Mouse (Mus musculus): ENCODE measurements around the gene Tead3.
A peak's percentile ranks its signal among the peaks of the same experiment; 100 is the strongest.
"Not testable (repeated sequence)": the region's sequence is repeated elsewhere in the genome, so short reads cannot be mapped to it uniquely, and the experiment has no call there.

Gene Tead3

DNA sequence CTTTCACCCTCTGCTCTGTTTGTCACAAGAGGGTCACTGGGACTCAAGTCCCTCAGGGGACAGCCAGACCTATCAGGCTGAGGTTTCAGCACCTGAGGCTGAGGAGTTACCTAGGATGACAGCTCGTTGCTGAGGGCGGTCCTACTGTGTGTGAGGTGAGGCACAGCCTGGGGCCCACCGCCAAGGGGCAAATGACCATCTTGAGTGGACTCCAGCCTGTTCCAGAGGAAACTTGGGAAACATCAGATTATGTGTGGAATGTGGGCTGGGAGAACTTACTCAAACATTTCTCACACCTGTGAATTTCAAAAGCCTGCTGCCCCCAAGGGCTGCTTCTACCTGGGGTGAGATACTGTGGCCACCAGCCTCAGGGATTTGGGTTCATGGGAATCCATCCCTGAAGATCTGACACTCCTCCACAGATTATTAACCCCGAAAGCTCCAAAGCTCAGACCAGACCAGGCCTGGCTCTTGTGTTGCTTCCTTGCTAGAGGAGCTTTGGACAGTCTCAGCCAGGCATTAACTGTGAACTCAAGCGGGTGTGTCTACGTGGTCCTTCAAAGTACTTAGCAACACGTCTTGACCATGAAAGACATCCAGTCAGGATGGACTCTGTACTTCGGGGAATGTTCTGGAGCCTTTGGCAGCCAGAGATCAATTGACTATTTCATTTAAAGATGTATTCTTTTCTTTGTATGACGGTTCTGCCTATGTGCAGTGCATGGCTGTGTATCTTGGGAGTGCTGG, 10.1 kb upstream of the Tead3 start:
- no peak for DNase-seq (ENCODE audit: low read depth, low spot score)

- DNase-seq (ENCODE audit: low read depth, low spot score), result not testable (repeated sequence)
Measured at GRCm38 (mm10) chr17:28358576-28359261, 8.1 kb upstream of the Tead3 start.

GRCm38 (mm10) chr17:28355871-28356270, 5.3 kb upstream of the Tead3 start:
- no peak for DNase-seq (ENCODE audit: low read depth, low spot score)

DNA sequence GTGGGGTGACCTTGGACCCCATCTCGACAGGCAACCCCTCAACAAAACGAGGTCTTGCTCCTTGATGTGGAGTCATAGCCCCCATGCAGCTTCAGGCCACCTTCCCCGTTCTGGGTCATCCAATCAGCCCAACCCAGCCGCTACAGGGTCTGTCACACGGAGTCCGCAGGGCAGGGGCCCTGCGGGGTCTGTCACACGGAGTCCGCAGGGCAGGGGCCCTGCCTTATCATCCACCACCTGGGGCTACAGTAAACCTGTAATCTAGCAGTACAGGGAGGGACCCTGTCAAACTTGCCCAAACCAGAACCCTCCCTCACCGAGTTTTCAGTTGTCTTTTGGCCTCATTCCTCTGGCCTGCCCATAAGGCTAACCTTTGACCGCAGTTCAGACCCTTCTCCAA, 1.4 kb upstream of the Tead3 start:
- DNase-seq (ENCODE audit: low read depth, low spot score), result no peak

GRCm38 (mm10) chr17:28351353-28351890, 805 bp upstream of the Tead3 start:
- DNase-seq (ENCODE audit: low read depth, low spot score), result no peak

DNA sequence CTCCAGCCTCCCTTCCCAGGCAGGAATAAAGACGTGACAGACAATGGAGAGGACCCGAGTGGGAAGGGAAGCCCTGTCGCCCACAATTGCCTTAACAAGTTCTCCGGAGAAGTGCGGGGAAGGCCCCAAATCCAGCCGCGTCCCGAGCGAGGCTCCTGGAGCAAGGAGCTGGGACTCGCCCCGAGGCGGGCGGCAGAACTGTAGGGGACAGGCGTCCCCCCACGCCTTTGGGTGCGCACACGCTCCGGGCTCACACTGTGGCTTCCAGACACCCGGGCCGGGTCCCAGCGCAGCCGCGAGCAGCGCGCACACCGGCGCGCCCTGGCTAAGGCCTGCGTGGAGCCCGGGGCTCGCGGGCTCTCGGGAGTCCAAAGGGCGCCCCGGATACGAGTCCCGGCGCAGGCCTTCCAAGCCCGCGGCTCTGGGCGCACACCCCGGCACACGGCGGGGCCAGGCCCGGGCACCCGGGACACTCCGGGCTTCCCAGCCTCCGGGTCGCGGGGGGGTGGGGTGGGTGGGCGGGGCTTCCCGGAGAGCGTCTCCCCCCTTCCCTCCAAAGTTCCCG, 634 bp downstream of the Tead3 start:
- DNase-seq (ENCODE audit: low read depth, low spot score), result no peak

DNA sequence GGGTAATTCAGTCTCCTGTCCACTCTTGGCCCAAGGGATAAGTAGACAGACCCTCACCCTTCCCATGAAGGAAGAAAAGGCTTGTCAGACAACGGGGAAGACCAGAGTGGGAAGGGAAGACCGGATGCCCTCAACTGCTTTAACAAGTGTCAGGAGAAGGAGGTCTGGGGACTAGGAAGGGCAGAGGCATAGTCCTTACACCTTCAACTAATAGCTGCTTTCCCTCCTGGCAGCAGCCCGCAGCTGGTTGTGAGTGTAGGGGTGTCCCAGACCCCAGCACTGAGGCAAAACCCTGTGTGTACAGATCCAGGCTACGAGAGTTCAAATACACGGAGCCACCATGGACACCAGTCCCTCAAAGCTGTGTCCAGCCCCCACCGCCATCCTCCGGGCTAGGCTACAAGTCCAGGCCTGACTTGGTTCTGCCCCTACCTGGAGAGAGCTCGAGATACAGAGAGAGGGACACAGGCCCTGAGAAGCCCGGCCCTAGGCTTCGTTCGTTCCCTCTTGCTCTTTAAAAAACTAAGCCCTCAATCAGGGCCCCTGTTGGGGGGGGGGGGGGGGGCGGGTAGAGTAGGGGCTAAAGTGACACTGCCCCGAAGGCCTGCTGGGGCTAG, 1.2 kb downstream of the Tead3 start:
- no peak for DNase-seq (ENCODE audit: low read depth, low spot score)

- no peak for DNase-seq (ENCODE audit: low read depth, low spot score)
Measured at GRCm38 (mm10) chr17:28348211-28348610, 2.4 kb downstream of the Tead3 start.

DNA sequence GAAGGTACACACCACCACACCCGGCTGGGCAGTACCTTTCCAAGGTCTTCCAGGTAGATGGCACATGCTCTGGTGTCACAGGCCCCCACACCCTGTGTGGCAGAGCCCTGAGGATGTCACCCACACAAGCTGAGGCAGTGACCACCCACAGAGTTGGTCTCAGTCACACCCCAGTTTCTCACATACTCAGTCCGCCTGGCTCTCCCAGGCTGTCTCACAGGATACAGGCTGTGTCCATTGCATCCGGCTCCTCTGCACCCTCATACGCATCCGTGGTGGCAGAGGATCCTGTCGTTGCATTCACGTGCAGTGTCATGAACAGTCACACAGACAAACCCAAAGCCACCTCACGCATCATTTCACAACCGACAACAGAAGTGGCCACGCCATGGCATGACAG, 3.3 kb downstream of the Tead3 start:
- DNase-seq (ENCODE audit: low read depth, low spot score), result no peak

GRCm38 (mm10) chr17:28345882-28346281, 4.7 kb downstream of the Tead3 start:
- no peak for DNase-seq (ENCODE audit: low read depth, low spot score)

DNA sequence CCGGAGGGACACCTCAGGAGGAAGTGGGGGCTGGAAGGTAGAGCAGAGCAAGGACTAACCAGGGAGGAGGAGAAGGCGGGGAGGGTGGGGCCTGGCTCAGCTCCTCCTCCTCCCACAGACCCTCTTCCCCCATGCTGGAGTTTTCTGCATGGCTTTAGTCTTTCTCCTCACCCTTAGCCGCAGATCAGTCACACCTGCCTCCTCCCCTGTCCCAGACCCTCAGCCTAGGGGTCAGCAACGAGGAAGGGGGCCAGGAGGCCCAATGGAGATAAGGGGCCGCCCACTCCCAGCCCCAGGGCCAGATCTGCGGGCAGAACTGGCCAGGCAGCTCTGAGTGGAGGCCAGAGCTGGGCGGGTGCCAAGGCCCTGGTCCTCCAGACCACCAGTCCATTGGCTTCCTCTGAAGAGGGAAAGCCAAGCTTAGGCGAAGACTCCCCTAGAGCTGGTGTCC, 5.3 kb downstream of the Tead3 start:
- DNase-seq (ENCODE audit: low read depth, low spot score), result no peak

DNA sequence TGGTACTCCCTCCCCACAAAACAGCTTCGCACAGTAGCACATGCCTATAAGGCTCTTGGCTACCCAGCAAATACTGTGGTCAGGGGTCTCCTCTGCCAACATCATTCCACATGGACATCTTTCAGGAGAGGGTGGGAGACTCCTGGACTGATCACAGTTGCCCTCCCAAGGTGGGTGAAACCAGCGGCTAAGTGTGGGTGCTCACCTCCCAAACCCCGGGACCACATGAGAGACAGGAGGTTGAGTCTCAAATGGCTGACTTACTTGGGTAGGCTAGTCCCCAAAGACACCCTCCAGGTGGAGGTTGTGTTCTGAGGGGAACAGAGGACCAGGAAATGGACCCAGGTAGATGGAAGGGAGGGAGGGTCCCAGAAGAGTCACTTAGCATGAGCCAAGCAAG, 5.9 kb downstream of the Tead3 start:
- no peak for DNase-seq (ENCODE audit: low read depth, low spot score)

GRCm38 (mm10) chr17:28344050-28344607, 6.5 kb downstream of the Tead3 start:
- no peak for DNase-seq (ENCODE audit: low read depth, low spot score)

DNA sequence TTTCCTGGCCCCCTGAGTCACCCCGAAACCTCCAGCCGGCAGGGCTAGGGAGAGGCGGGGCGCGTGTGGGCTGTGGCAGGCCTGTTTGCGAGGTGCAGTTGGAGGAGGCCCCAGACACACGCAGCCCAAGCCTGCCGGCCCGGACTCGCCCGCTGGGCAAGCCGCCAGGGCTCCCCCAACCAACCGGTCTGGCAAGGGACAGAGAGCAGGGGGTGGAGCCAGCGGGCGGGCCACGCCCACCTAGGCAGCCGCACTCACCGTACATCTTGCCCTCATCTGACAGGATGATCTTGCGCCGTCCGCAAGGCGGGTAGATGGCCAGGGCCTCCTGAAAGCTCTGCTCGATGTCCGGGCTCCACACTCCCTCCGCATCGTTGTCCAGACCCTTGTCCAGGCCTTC, 9.5 kb downstream of the Tead3 start:
- DNase-seq (ENCODE audit: low read depth, low spot score), result peak; percentile 52

DNA sequence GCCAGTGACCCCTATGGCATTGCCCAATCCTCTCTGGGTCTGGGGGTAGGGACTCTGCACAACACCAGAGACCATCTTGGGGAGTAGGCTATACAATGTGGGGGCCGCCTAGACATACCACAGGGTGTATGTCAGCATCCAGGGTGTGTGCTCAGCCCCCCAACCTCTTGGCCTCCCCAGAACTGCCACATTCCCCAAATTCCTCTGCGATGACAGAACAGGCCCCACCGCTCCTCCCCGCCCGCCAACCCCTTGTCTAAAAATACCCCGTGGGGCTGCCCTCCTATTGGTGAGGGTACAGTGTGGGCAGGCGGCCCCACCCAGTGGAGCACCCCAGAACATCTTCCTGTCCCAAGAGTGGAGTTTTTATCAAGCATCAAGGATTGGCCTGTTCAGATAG, 10.0 kb downstream of the Tead3 start:
- DNase-seq (ENCODE audit: low read depth, low spot score), result no peak

DNA sequence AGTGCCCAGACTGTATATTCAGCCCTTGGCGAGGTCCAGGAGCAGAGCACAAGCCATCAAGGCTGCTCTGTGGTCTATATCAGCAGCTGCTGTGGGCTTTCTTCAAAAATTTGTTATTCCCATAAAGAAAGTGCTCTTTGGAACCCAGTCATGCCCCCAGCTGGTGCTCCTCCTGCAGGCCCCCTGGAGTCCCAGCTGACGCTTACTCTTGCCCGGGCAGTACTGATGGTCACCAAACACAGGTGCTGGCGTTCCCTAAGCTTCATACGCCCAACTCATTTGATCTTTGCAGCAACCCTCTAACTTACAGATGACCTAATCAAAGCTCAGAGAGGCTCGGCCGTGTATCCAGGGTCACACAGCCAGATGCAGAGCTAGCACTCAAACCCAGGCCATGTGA, 13.1 kb downstream of the Tead3 start:
- DNase-seq (ENCODE audit: low read depth, low spot score), result no peak

DNA sequence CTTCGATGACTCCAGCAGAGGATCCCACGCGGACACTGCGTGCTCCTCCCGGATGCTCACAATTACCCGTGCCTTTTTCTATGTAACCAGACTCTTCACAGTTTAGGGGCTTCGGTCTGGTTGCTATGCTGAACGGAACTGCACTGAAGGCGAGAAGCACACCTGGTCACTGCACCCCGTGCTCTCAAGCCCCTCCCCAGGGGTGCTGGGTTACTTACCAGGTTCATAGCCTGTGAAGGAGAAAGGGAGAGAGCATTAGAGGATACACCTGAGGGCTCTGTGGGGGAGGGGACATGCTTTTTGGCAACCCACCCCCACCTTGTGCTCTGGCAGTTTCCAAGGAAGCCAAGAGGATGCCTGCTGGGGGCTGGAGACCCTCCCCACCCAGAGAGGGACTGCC, 15.3 kb downstream of the Tead3 start:
- no peak for DNase-seq (ENCODE audit: low read depth, low spot score)

DNA sequence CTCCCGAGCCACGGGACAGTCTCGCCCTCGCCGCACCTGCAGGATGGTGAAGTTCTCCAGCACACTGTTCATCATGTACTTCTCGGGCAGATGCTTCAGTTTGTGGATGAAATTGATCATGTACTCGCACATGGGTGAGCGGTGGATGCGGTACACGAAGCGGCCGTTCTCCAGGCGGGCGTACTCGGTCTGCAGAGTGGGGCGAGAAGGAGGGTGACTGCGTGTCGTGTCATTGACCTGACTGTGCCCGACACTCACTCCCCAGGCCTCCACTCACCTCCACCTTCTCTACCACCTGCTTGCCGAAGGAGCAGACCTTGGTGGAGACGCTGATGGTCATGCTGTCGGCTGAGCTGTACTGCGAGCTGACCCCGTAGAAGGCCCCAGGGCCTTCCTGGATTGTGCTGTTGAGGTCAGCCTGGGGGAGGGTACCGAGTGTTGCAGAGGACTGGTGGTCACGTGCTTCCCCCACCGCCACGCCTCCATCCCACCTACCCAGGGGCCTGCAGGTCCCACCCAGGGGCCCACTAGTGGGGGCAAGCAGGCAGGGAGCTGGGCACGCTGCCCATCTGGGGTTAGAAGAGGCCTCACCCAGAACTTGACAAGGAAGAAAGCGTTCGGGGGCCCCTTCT, 17.6 kb downstream of the Tead3 start:
- no peak for DNase-seq (ENCODE audit: low read depth, low spot score)

DNA sequence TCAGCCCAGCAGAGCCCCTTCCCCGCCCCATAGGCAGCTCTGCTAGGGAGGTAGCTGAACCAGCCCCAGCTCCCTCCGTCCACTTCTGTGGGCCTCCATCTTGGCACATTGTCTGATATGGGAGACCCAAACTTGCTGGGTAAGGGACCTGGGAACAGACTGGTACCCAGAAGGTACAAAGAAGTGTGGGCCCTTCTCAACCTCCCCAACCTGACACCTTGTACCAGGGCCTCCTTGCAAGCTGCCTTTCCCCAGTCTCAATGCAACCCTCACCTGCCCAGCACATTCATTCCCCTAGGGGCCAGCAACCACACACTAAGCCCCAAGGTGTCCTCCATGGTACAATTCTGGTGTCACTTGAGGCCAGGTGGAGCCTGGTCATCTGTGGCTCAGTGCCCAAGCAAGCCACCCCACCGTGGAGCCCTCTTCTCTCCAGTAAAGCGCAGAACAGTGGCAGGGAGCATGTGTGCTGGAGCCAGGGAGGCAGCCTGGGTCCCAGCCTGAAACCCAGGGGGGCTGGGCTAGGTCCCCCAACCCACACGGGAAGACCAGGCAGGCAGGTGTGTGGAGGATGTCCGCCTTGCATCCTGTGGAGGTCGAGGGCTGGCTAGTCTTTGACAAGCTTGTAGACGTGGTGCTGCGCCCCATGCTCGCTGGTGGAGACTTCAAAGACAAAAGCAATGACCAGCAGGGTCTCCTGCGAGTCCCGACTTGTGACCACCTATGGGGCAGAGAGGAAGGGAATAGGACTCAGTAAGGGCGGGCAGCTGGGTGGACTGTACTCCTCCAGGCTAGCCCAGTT, 18.3 kb downstream of the Tead3 start:
- DNase-seq (ENCODE audit: low read depth, low spot score), result no peak

DNA sequence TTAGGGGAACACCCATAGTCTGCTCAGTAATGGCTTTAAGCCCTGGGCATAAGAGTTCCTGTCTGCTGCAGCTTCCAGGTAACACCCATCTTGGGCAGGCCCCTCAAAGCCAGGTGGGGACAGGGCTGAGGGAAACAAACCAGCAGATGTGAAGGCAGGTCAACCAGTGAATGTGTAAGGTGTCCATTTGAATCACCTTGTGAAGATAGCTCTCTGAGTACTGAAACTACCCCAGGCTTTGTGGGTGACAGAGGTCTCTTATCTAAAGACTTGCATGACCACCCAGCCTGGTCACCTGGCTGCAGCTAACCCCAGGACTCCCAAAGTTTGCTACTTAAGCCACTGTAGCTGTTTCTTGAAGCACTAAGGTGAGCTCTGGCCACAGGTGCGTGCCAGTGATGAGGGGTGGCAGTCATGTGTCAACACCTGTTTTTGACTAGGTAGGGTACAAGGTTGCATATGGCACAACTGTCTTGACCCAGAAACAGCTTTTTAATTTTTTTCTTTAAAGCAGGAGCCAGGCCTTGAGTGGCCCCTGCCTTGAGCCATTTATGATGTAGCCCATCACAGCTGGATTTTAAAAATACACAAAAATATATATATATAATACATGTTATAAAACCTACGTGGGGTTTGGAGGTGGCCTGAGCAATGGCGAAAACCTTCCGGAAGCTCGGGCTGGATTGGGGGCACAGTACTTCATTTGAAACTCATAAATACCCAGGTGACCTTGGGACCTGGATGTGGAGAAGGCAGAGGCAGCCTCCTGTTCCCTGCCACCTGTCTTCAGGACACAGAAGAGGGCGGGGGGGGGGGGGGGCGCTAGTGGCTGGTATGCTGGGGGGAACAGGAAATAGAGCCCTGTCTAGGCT, 19.1 kb downstream of the Tead3 start:
- no peak for DNase-seq (ENCODE audit: low read depth, low spot score)

Data from brain, adult 2 months (tissue).